Mouse (Mus musculus): ENCODE data around the gene Gm9780.
"Not testable (repeated sequence)": the region's sequence is repeated elsewhere in the genome, so short reads cannot be mapped to it uniquely, and the experiment has no call there.

Gm9780 gene

GRCm38 (mm10) chr14:26042611-26043010 is at the start of gene Gm9780:
Gene Gm9780, minus strand, starts transcription at chr14:26042711.
- DNase-seq (ENCODE audit: low read depth, low spot score): not testable (repeated sequence)

DNA sequence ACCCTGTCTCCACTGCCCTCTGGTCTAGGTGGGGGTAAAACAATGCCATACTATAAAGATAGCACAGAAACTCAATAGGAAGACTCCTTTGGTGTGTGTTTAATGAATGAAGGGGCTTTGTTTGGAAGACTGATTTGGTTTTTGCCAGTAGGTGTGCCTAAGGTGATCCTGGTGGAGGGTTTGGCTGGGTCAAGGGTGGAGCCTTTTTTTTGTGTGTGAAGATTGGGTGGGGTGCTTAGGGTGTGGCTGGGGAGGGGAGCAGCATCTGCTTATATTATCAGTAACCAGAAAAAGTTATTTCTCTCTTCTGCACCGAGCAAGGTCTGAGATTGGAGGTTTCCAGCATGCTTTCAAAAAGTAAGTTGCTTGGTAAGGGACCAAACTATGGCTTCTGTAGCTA is 39.5 kb upstream of the Gm9780 start, which contains the start of gene Cphx3:
Gene Cphx3 (plus strand): TSS at position 301 of the 400 bp plus-strand sequence.
- not testable (repeated sequence) for DNase-seq (ENCODE audit: low read depth, low spot score)

DNA sequence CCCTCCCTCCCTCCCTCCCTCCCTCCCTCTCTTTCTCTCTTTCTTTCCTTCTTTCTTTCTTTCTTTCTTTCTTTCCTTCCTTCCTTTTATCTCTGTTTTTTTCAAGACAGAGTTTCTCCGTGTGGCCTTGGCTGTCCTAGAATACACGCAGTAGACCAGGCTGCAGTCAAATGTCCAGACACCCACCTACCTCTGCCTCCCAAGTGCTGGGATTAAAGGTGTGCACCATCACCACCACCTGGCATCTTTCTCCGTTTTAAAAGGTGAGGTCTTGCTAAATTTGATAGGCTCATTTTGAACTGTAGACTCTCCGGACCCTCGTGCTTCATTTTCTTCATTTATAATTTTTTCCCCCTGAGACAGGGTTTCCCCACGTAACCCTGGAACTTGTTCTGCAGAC is 38.7 kb upstream of the Gm9780 start, which contains the start of gene Cphx2:
Gene Cphx2 (plus strand): TSS at position 301 of the 400 bp plus-strand sequence.
- DNase-seq (ENCODE audit: low read depth, low spot score): not testable (repeated sequence)

DNA sequence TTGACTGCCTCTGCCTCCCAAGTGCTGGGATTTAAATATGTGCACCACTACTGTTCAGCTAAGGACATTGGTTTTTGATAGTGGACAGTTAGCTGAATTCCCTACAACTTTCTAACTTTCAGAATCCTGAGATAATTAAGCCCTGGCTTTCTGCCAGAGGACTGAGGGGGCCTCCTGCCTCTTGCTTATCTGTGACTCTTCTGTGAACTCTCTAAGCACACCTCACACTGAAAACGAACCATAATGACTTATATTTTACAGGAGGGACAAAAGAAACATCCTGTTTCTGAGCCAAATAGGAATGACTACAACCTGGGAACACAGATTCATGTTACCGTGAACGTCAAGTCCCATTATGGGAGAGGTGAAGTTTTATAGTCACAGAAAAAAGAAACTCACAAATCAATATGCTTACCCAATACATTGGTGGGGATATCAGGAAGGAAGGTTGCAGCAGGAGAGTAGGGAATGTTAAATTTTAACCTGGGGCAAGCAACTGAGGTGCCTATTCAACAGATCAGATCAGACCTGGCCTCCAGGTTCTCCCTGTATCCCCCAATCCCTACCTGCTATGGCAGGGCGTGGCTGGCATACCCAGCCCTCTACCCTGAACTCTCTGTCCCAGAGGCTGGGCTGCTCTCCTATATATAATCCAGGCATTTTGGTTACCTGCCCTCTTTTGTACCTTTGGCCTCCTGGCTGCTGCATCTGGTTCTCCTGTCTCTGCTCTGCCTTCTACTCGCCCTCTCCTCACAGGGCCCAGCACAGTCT is 34.3 kb upstream of the Gm9780 start:
- not testable (repeated sequence) for DNase-seq (ENCODE audit: low read depth, low spot score)

GRCm38 (mm10) chr14:26067325-26067633 is 24.8 kb upstream of the Gm9780 start, which contains the start of gene Tmem254c:
Gene Tmem254c, minus strand, starts transcription at chr14:26067355.
- not testable (repeated sequence) for DNase-seq (ENCODE audit: low read depth, low spot score)

DNA sequence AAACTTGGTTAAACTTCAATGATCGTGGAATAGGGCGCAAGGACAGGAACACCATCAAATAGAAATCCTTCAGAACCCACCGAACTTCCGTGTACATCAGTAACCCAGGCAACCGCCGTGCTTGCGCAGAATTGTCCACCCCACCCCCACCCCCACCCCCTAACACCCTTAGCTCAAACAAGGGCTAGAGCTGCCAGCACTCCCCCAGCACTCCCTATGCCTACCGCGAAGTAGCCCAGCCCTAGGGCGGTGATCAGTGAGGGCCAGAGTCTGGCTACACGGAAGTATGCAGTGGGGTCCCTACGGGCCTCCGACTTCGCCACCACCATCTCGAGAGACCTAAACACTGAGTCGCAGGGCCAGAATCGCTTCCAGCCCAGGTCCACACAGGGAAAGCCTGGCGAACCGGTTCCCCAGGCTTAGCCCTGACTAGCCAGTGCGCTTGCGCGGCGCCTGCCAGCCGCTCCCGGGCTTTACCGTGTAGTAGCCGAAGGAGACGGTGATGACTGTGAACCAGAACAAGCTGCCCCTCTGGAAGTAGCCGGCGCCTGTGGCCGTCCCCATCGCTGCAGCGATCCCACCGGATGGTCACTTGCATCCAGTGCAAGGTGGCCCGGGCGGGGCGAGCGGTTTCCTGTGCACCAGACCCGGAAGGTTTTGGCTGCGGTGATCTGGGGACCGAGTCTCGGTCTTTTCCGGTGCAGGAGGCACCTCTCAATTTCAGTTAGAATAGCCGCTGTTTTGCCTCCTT is 24.2 kb upstream of the Gm9780 start:
- not testable (repeated sequence) for DNase-seq (ENCODE audit: low read depth, low spot score)

DNA sequence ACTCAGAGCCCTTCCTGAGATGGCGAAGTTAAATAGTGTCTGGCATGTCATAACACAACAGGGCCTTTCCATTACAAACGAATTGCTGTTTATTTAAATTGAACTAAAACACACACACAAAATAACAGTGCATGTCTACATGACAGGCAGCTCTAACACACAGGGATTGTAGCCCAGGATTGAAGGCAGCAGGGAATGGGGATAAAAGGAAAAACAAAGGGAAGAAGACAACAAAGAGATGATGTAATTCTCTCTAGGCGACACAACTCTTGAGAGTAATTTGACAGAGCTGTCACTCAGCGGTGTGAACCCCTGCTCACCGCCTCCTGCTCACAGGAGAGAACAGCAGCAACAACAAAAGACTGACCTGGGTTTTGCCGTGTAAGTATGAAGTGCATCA is 16.9 kb upstream of the Gm9780 start:
- DNase-seq (ENCODE audit: low read depth, low spot score): not testable (repeated sequence)

DNA sequence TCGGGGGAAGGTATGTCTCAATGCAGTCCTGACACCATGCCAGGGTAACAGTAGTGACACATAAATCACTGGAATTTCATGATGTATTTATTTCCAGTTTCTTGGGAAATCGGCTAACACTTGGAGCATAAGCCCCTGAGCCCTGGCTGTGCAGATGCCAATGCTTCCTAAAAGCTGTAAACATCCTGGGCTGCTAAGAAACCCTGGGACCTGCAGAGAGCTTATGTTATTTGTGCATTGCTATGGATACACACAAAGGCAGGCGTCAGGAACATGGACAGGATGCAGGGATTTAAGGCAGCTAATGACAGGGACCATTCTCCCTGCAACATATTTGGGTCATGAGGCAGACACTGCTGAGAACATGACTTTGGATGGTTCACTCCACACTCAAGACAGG is 15.7 kb upstream of the Gm9780 start:
- DNase-seq (ENCODE audit: low read depth, low spot score): not testable (repeated sequence)

GRCm38 (mm10) chr14:26048767-26049166 is 6.3 kb upstream of the Gm9780 start:
- not testable (repeated sequence) for DNase-seq (ENCODE audit: low read depth, low spot score)

DNA sequence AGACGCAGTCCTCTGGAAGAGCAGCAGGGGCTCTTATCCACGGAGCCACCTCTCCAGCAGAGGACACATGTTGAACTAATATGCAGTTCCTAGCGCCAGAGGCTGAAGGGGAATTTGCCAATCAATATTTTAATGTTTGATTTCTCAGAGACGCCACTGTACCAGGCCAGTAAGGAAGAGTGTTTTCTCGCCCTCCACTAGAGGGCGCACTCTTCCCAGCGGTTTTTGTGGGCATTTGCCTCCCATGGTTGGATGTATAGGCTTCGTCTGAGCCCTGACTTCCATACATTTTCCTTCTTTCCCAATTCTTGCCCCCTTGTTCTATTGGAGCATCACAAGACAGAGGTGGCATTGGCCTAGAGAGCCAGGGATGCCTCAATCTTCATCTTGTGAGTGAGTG is 4.5 kb upstream of the Gm9780 start:
- DNase-seq (ENCODE audit: low read depth, low spot score): not testable (repeated sequence)

DNA sequence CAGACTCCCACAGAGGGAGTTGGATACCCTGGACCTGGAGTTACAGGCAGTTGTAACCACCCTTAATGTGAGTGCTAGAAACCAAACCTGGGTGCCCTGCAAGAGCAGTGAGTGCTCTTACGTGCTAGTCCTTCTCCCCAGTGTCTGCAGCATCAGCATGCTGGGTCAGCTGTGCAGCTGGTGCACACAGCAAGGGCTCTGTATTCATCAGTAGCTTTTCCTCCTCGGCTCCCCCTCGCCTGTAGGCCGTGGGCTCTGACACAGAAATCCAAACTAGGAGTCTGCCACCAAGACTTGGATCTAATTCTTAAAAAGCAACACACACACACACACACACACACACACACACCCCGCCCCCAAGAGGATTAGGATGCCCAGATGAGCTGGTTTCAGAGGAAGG is 2.5 kb upstream of the Gm9780 start:
- DNase-seq (ENCODE audit: low read depth, low spot score): not testable (repeated sequence)

- not testable (repeated sequence) for DNase-seq (ENCODE audit: low read depth, low spot score)
Observed at GRCm38 (mm10) chr14:26035439-26035838, 7.1 kb downstream of the Gm9780 start.

GRCm38 (mm10) chr14:26034364-26034763 is 8.1 kb downstream of the Gm9780 start:
- DNase-seq (ENCODE audit: low read depth, low spot score): not testable (repeated sequence)

DNA sequence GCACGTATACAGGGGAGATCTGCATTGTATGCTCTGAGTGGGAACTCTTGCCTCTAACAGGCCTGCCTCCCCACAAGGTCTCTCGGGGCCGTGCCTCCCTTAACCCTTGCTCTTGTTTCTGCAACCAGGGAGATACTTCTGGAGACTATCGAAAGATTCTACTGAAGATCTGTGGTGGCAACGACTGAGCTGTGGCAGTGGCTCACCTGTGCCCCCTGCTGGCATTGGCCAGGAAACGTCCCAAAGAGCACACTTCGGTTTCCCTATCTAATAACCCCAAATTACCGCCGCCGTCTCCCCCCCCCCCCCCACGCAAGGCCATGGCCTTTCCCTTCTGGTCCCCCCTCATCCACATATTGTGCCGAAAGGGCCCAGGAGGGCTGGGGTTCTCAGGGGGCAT is 16.9 kb downstream of the Gm9780 start:
- not testable (repeated sequence) for DNase-seq (ENCODE audit: low read depth, low spot score)

- DNase-seq (ENCODE audit: low read depth, low spot score): not testable (repeated sequence)
Observed at GRCm38 (mm10) chr14:26022831-26023230, 19.7 kb downstream of the Gm9780 start.

GRCm38 (mm10) chr14:26021555-26021954 is 21.0 kb downstream of the Gm9780 start:
- DNase-seq (ENCODE audit: low read depth, low spot score): not testable (repeated sequence)

DNA sequence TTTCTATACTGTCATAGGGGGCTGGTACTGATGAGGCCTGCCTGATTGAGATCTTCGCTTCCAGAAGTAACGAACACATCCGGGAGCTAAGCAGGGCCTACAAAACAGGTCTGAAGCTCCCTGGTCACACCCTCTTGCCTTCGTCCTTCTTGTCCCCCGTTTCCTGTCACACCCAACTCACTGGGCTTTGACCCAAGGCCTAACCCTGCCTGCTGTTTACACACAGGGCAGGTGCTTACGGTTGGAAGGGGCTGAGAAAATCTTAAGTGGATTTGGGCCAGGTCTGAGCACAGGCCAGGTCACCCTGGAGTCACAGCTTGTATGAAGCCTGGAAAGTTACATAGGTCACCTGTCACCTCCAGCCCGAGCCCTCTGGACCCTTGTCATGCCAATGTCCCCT is 26.1 kb downstream of the Gm9780 start:
- not testable (repeated sequence) for DNase-seq (ENCODE audit: low read depth, low spot score)

DNA sequence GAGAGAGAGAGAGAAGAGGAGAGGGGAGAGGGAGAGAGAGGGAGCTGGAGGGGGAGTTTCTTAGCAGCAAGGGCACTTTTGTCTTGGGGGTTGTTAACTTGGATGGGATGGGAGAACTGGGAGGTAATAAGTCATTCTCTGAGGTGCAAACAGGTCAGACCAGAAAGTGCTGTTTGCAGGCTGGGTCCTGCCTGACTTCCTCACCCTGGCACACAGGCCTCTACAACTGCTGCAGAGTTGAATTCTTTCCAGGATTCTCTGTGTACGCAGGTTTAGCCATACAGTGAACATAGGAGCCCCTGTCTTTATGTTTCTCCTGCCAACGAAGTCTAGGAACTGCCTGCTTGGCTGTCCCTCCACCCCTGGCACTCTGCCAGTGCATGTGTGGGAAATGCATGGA is 35.0 kb downstream of the Gm9780 start:
- DNase-seq (ENCODE audit: low read depth, low spot score): not testable (repeated sequence)

- DNase-seq (ENCODE audit: low read depth, low spot score): not testable (repeated sequence)
Observed at GRCm38 (mm10) chr14:25981880-25982279, 60.6 kb downstream of the Gm9780 start.

DNA sequence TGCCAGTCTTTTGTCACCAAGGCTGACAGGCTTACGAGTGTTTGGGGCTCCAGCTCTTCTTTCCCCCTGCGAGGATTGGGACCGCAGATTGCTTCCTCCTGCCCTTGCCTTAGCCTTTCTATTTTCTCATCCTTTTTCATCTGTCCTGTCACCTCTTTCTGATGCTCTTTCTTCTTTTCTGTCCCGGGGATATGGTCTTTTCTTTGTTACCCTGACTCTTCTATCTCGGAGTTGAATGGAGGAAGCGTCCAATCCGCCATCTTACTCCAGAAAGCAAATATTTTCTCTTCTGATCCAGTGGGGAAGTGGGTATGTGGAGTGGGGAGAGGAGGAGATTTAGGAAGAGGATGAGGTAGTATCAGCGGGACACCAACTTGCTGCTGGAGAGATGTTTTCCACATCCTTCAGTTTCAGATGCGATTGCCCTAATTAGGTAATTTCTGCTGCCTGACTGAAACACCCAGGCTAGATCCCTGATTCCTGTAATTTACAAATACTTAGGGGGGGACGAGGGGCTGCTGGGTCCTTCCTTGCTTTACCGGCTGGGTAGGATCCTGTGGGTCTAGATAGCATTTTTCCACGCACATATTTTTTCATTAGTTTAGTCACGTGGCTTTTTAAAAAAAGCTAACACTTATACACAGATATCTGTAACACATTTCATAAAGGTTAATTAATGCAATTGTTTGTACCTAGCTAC is 63.1 kb downstream of the Gm9780 start:
- not testable (repeated sequence) for DNase-seq (ENCODE audit: low read depth, low spot score)

DNA sequence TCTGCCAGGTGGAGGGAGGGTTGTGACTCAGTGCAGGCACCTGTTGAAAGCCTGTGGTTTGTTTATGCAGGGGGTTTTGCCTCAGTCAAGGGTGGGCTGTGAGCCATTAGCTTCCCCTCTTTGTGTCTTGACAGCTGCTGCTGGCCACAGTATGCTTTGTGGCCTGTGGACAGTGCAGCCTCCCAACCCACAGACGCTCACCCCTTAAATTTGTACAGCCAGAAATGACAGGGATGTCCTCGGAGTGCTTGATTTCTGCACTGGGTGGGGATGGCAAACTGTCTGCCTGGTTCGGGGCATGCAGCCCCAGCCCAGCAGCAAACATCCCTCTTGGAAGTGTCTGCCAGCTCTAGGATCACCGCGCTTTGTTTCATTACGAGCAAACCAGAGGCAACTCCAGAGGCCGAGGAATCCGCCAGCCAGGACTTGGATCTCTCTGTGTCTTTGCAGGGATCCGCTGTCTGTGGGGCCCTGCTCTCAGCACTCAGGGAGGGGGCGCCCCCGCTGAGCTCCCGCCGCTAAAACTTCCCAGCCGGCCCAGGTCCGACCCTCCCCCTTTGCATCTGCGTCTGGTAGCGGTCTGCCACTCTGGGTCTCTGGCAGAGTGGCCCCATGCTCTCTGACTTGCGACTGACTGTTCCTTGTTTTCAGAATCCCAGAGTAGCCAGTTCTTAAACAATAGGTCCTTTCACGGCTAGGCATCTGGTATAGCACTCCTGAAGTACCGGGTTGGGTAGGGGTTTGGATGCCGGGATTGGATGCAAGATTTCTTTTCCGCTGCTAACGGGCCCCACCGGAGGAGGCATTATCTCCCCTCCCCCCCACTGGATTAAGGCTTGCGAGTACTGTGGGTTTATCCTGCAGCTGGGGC is 63.9 kb downstream of the Gm9780 start, which contains the start of gene Duxbl1:
Gene Duxbl1 (plus strand): TSS at position 207 of the 871 bp plus-strand sequence.
- DNase-seq (ENCODE audit: low read depth, low spot score): not testable (repeated sequence)
